Mouse (Mus musculus) testis, adult 2 months (tissue): ENCODE results near the gene Rapgef2.

Experiments
- CTCF ChIP-seq: fragments of 200-500 bp; IDR thresholded peaks from 2 replicates; pipeline ENCODE4 v1.5.1; 2012; ENCODE audit warnings: low read depth, mild to moderate bottlenecking, inconsistent platforms, low read length, moderate library complexity; ENCODE audit not compliant: control insufficient read depth, insufficient read depth, insufficient replicate concordance
- POLR2A ChIP-seq: fragments of 200-500 bp; IDR thresholded peaks from 2 replicates; pipeline ENCODE4 v1.6.1; 2012; ENCODE audit warnings: low read depth, mild to moderate bottlenecking, inconsistent platforms, low read length, moderate library complexity; ENCODE audit not compliant: control insufficient read depth

- no peak for TF ChIP-seq POLR2A
- no peak for TF ChIP-seq CTCF
Observed at GRCm38 (mm10) chr3:79025983-79026382, 260.3 kb downstream of the Rapgef2 start.
